Mouse (Mus musculus) erythroid progenitor cell, adult 5-6 weeks (primary cell): ENCODE data around the gene Eme1. TPM values are rescaled to one million over a fixed set of nuclear protein-coding genes. Genes with fewer than 3 reads are reported as not detected.
A peak's percentile ranks its signal among the peaks of the same experiment; 100 is the strongest.
"Not testable (repeated sequence)": the region's sequence is repeated elsewhere in the genome, so short reads cannot be mapped to it uniquely, and the experiment has no call there.

Source experiments
- ATAC-seq: replicated peaks from 2 replicates; pipeline ENCODE4 v1.8.0; 2016; ENCODE audit warnings: moderate number of reproducible peaks, mild to moderate bottlenecking, moderate TSS enrichment, inconsistent platforms; ENCODE audit not compliant: poor library complexity, low FRiP score, severe bottlenecking
- total RNA-seq, 2 experiments: library from RNA; stranded (forward) in 1 of 2; stranded (reverse) in 1 of 2; fragments of 150-400 nt in 1 of 2; fragments of 186-747, 209-891 nt in 1 of 2; gene quantifications; 2 replicates each; pipeline versions ENCODE4 v1.2.3 to v1.2.4; 2015 to 2017; ENCODE audit warnings: low replicate concordance in 2 of 2

The Eme1 gene
- total RNA-seq, 2 experiments from 2014 or later: 3.4 to 29.4 TPM

- ATAC-seq: peak; percentile 17; the same call in 1 of the 2 replicates
These were observed 791 bp downstream of the Eme1 start for GRCm38 (mm10) chr11:94652973-94653372.

- ATAC-seq: not testable (repeated sequence)
These were observed 2.5 kb downstream of the Eme1 start for GRCm38 (mm10) chr11:94651241-94651640.

DNA sequence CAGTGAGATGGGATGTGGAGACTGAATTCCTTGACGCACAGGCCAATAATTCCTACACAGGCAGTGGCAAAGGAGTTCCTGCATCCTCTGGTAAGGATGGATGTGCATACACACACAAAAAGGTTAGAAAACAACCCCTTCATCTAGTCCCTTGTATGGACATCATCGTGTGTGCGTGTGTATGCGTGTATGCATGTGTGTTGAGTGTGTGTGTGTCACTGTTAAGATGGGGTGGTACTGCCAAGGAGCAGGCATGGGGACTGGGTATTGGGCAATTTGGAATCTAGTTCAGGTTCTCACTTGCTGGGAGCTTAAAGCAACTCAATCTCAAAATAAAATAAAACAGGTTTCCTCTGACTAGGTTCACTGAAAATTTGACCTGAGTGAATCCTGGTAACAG, 7.3 kb downstream of the Eme1 start:
- ATAC-seq: no peak

- ATAC-seq: no peak
These were observed 9.1 kb downstream of the Eme1 start for GRCm38 (mm10) chr11:94644461-94645219.

GRCm38 (mm10) chr11:94634431-94634830, 19.3 kb downstream of the Eme1 start:
- no peak for ATAC-seq

DNA sequence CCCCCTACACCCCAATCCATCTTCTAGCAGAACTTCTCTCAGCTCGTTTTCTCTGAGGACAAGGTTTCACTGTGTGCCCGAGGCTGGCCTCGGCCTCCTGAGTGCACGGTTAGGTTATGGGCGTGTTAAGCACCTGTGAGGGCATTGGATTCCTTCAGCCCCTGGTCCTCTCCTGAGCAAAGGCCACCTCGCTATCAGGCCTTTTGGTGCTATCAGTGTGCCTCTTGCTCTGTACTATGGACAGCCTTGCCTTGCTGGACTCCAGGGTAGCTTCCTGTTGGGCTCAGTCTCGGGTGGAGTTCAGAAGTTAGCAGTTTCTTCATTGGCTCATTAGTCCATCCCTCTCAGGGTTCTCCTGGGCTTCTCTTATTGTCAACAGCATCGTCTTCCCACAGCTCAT, 20.8 kb downstream of the Eme1 start:
- ATAC-seq: no peak

DNA sequence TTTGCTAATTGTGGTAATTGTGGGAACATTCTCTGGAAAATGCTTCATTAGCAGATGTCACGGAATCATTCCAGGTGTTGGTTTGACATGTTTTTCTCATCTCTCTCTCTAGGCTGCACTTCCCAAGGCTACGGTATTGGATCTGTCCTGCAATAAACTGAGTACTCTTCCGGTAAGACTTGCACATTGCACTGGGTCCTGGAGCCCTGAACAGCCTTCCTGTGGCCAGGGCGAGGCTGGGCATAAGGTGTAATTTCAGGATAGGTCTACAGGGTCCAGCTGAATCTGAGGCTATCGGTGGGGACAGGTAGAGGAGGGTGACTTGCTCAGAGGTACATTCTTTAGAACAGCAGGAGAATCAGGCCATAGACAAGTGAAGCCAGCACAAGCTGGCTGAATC, 21.8 kb downstream of the Eme1 start:
- no peak for ATAC-seq

- ATAC-seq: peak; percentile 62
These were observed 23.4 kb downstream of the Eme1 start for GRCm38 (mm10) chr11:94630199-94631011.

- ATAC-seq: peak; percentile 46; the same call in 1 of the 2 replicates
These were observed 23.9 kb downstream of the Eme1 start for GRCm38 (mm10) chr11:94629884-94630198.

- ATAC-seq: peak; percentile 98
These were observed 24.4 kb downstream of the Eme1 start, which contains the start of gene Lrrc59 for GRCm38 (mm10) chr11:94629199-94629883. Gene Lrrc59 (plus strand): TSS chr11:94629767.

GRCm38 (mm10) chr11:94622162-94622561, 31.6 kb downstream of the Eme1 start:
- no peak for ATAC-seq

- ATAC-seq: no peak
These were observed 32.3 kb downstream of the Eme1 start for GRCm38 (mm10) chr11:94621458-94621852.

- no peak for ATAC-seq
These were observed 32.9 kb downstream of the Eme1 start for GRCm38 (mm10) chr11:94620766-94621457.

DNA sequence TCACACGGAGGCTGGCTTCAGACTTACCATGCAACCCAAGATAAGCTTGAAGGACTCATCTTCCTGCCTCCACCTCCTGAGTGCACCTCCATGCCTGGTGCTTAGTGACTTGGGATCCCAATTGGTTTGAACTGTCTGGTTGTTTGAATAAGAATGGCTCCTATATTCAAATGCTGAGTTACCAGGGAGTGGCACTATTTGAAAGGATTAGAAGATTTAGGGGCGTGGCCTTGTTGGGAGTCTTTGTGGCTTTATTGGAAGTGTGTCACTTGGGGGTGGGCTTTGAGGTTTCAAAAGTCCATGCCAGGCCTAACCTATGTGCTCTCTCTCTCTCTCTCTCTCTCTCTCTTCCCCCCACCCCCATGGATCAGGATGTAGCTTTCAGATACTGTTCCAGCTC, 36.1 kb downstream of the Eme1 start:
- no peak for ATAC-seq

DNA sequence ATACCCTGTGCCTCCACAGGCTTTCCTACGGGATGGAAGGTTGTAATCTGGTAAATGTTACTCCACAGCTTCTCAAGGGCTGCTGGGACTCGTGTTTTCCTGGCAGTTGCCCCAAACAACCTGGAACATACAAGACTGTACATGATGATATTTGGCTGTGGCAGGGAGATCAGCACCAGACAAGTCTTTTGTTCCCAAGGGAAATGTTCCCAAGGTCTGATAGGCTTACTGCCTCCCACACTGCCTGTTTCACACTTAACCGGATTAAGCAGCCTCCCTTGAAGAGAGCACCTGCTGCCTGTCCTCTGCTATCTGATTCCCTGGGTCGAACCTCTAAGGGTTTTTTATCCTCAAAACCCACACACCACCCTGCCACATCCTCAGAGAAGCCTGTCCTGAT, 38.3 kb downstream of the Eme1 start:
- ATAC-seq: no peak

GRCm38 (mm10) chr11:94614603-94615002, 39.2 kb downstream of the Eme1 start:
- ATAC-seq: no peak

GRCm38 (mm10) chr11:94610744-94611740, 42.7 kb downstream of the Eme1 start:
- ATAC-seq: no peak

- ATAC-seq: 0 out of 2 replicates have a peak, but pooled peaks have one; percentile 35
These were observed 51.3 kb downstream of the Eme1 start for GRCm38 (mm10) chr11:94602356-94602955.
